Mouse (Mus musculus) lung, adult 2 months (tissue): ENCODE measurements around the gene Cnksr3. TPM values are rescaled to one million over a fixed set of nuclear protein-coding genes. Genes with fewer than 3 reads are reported as not detected.

Experiments
- DNase-seq: peaks from one replicate; pipeline ENCODE4 v3.0.0; 2022
- H3K4me1 ChIP-seq: fragments of 200-500 bp; 2 replicates; pipeline ENCODE4 v1.6.1; 2011; ENCODE audit warnings: low read length; ENCODE audit not compliant: control insufficient read depth, insufficient read depth
- H3K4me3 ChIP-seq: fragments of 200-500 bp; replicated peaks from 2 replicates; pipeline ENCODE3; 2011; ENCODE audit warnings: low read depth, mild to moderate bottlenecking, control low read depth, low read length; ENCODE audit errors: extremely low read depth
- CTCF ChIP-seq: fragments of 200-500 bp; IDR thresholded peaks from 2 replicates; pipeline ENCODE4 v1.5.1; 2011; ENCODE audit warnings: mild to moderate bottlenecking, low read length, control low read depth; ENCODE audit not compliant: insufficient read depth
- POLR2A ChIP-seq: fragments of 200-500 bp; IDR thresholded peaks from 2 replicates; pipeline ENCODE4 v1.6.1; 2011; ENCODE audit warnings: low read depth, mild to moderate bottlenecking, control low read depth, low read length, borderline replicate concordance; ENCODE audit errors: extremely low read depth
- WGBS: fragments of 180-500 bp; shearing (Covaris S2); methylation state at CpG from one replicate; pipeline ENCODE4 v1.1.7; 2018; 5-methylcytosine and 5-hydroxymethylcytosine counted together
- polyA plus RNA-seq: library from polyadenylated mRNA; depleted of rRNA; stranded (reverse); fragments of >200 nt; gene quantifications from 2 replicates; pipeline ENCODE4 v1.2.3, GENCODE M21; 2012

Gene Cnksr3
- polyA plus RNA-seq, 1 experiment, result 9.7 TPM

- no peak for TF ChIP-seq POLR2A
- TF ChIP-seq CTCF, result no peak
- Histone ChIP-seq H3K4me3 (no peak overlapping the region), H3K4me1 (peaks cover 22% of the 10 kb centered on the region)
- no peak for DNase-seq
- 32% methylated on average over 12 of the region's 12 CpGs for WGBS
Measured at GRCm38 (mm10) chr10:7182555-7183170, 29.4 kb downstream of the Cnksr3 start.

GRCm38 (mm10) chr10:7180296-7180695 is 31.7 kb downstream of the Cnksr3 start:
- TF ChIP-seq CTCF (no peak), POLR2A (no peak)
- H3K4me3 ChIP-seq, result no peak overlapping the region
- peaks cover 22% of the 10 kb centered on the region for H3K4me1 ChIP-seq
- DNase-seq, result no peak
- WGBS, result 82% methylated on average over 5 of the region's 5 CpGs

- H3K4me1 ChIP-seq, result peaks cover 22% of the 10 kb centered on the region
- 57% methylated on average over 10 of the region's 10 CpGs for WGBS
- TF ChIP-seq POLR2A, result no peak
- no peak for TF ChIP-seq CTCF
- no peak for DNase-seq
- H3K4me3 ChIP-seq, result no peak overlapping the region
Measured at GRCm38 (mm10) chr10:7178571-7178970, 33.5 kb downstream of the Cnksr3 start.

- 84% methylated on average over 8 of the region's 8 CpGs for WGBS
- no peak for DNase-seq
- H3K4me3 ChIP-seq, result no peak overlapping the region
- peaks cover 7% of the 10 kb centered on the region; the same call in 1 of the 2 replicates for H3K4me1 ChIP-seq
- TF ChIP-seq POLR2A (no peak), CTCF (no peak)
Measured at GRCm38 (mm10) chr10:7176205-7176910, 35.7 kb downstream of the Cnksr3 start.

GRCm38 (mm10) chr10:7174480-7174879 is 37.6 kb downstream of the Cnksr3 start:
- 26% methylated on average over 2 of the region's 2 CpGs for WGBS
- H3K4me3 ChIP-seq, result no peak overlapping the region
- no peak for DNase-seq
- no peak for TF ChIP-seq CTCF
- TF ChIP-seq POLR2A, result no peak
- peaks cover 7% of the 10 kb centered on the region; the same call in 1 of the 2 replicates for H3K4me1 ChIP-seq

- Histone ChIP-seq H3K4me1 (peaks cover 1% of the 10 kb centered on the region; the same call in 1 of the 2 replicates), H3K4me3 (no peak overlapping the region)
- DNase-seq, result no peak
- TF ChIP-seq CTCF, result no peak
- TF ChIP-seq POLR2A, result no peak
- 33% methylated on average over 1 of the region's 1 CpGs for WGBS
Measured at GRCm38 (mm10) chr10:7173098-7173497, 38.9 kb downstream of the Cnksr3 start.

- H3K4me1 ChIP-seq, result peaks cover 2% of the 10 kb centered on the region; the same call in 1 of the 2 replicates
- 94% methylated on average over 3 of the region's 3 CpGs for WGBS
- TF ChIP-seq POLR2A, result no peak
- no peak for TF ChIP-seq CTCF
- H3K4me3 ChIP-seq, result no peak overlapping the region
- DNase-seq, result no peak
Measured at GRCm38 (mm10) chr10:7170434-7170833, 41.6 kb downstream of the Cnksr3 start.

- TF ChIP-seq POLR2A, result no peak
- TF ChIP-seq CTCF, result no peak
- 87% methylated on average over 12 of the region's 12 CpGs for whole genome bisulfite sequencing
- no peak for DNase-seq
- Histone ChIP-seq H3K4me1 (peaks cover 14% of the 10 kb centered on the region), H3K4me3 (no peak overlapping the region)
Measured at GRCm38 (mm10) chr10:7163031-7163430, 49.0 kb downstream of the Cnksr3 start.

- no peak for TF ChIP-seq CTCF
- TF ChIP-seq POLR2A, result no peak
- H3K4me3 ChIP-seq, result no peak overlapping the region
- peaks cover 13% of the 10 kb centered on the region for H3K4me1 ChIP-seq
- WGBS, result 24% methylated on average over 7 of the region's 7 CpGs
- DNase-seq, result peak; percentile 25
Measured at GRCm38 (mm10) chr10:7159061-7159511, 53.0 kb downstream of the Cnksr3 start.
